Mouse (Mus musculus) brain, embryonic 14.5 days (tissue): Measurements from ENCODE around the gene Tob1. TPM values are rescaled to one million over a fixed set of nuclear protein-coding genes. Genes with fewer than 3 reads are reported as not detected.

Experiments
- DNase-seq: peaks from one replicate; pipeline ENCODE4 v3.0.0-alpha.2; 2011; ENCODE audit warnings: low read depth
- CTCF ChIP-seq: fragments of 200-500 bp; IDR thresholded peaks from 2 replicates; pipeline ENCODE4 v1.5.1; 2012; ENCODE audit warnings: inconsistent platforms, mild to moderate bottlenecking, moderate library complexity, borderline replicate concordance; ENCODE audit not compliant: insufficient read depth, insufficient read length; ENCODE audit errors: extremely low read depth
- POLR2A ChIP-seq: fragments of 200-500 bp; IDR thresholded peaks from 2 replicates; pipeline ENCODE4 v1.6.1; 2012; ENCODE audit warnings: mild to moderate bottlenecking, inconsistent platforms, borderline replicate concordance; ENCODE audit not compliant: poor library complexity, insufficient read depth, insufficient read length, severe bottlenecking; ENCODE audit errors: extremely low read depth
- polyA plus RNA-seq: library from polyadenylated mRNA; depleted of rRNA; stranded (reverse); fragments of >200 nt; gene quantifications from 2 replicates; pipeline ENCODE4 v1.2.3, GENCODE M21; 2012

Gene Tob1
- polyA plus RNA-seq, 1 experiment = 29.9 TPM

- TF ChIP-seq POLR2A = no peak
- TF ChIP-seq CTCF = no peak
- DNase-seq = no peak
These were observed 9.1 kb upstream of the Tob1 start for GRCm38 (mm10) chr11:94202106-94202505.

GRCm38 (mm10) chr11:94203066-94203465, 8.2 kb upstream of the Tob1 start:
- DNase-seq = no peak
- TF ChIP-seq POLR2A (no peak), CTCF (no peak)

GRCm38 (mm10) chr11:94206398-94207114, 4.7 kb upstream of the Tob1 start:
- TF ChIP-seq POLR2A = no peak
- no peak for TF ChIP-seq CTCF
- DNase-seq = no peak

GRCm38 (mm10) chr11:94208811-94209675, 2.2 kb upstream of the Tob1 start:
- no peak for DNase-seq
- TF ChIP-seq CTCF (no peak), POLR2A (no peak)

- no peak for DNase-seq
- TF ChIP-seq POLR2A (0 out of 2 replicates have a peak, but pooled peaks have one; percentile 5), CTCF (no peak)
These were observed 1.5 kb upstream of the Tob1 start for GRCm38 (mm10) chr11:94209695-94210131.

- no peak for TF ChIP-seq CTCF
- TF ChIP-seq POLR2A = peak; percentile 54; the same call in 1 of the 2 replicates
- peak; percentile 99 for DNase-seq
These were observed 815 bp upstream of the Tob1 start for GRCm38 (mm10) chr11:94210191-94211086.

- TF ChIP-seq CTCF (no peak), POLR2A (no peak)
- DNase-seq = peak; percentile 79
These were observed 616 bp downstream of the Tob1 start for GRCm38 (mm10) chr11:94211651-94212488.

GRCm38 (mm10) chr11:94212489-94212836, 1.2 kb downstream of the Tob1 start:
- TF ChIP-seq POLR2A (no peak), CTCF (no peak)
- no peak for DNase-seq

- TF ChIP-seq CTCF (no peak), POLR2A (no peak)
- DNase-seq = no peak
These were observed 1.7 kb downstream of the Tob1 start for GRCm38 (mm10) chr11:94212997-94213396.
